Mouse (Mus musculus) right cerebral cortex, adult 2 months (tissue): ENCODE measurements around the gene Olfr263.
A peak's percentile ranks its signal among the peaks of the same experiment; 100 is the strongest.
"Not testable (repeated sequence)": the region's sequence is repeated elsewhere in the genome, so short reads cannot be mapped to it uniquely, and the experiment has no call there.

Source experiments
- DNase-seq, 2 experiments: peaks; one replicate each; pipeline ENCODE4 v3.0.0; 2021 to 2022; ENCODE audit warnings: low spot score in 2 of 2

Gene Olfr263

DNA sequence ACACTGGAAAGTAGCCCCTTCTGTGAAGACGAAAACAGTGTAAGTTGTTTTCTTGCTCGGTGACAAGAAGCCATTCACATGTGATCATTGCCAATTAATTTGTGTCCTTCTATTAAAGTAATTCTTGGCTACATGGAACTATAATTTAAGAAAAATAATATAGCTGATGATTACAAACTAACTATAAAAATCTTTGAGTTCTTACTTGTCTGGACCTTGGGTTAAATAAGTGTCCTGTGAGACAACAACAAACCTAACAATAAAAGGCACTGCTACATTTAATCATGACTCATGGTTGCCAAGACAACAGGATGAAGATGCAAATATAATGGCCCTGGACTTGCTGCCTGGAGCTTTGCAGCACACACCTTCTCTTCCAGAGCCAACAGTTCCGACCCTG is at the start of gene Olfr263:
Gene Olfr263 (plus strand): TSS at position 301 of the 400 bp plus-strand sequence.
- not testable (repeated sequence) for DNase-seq

DNA sequence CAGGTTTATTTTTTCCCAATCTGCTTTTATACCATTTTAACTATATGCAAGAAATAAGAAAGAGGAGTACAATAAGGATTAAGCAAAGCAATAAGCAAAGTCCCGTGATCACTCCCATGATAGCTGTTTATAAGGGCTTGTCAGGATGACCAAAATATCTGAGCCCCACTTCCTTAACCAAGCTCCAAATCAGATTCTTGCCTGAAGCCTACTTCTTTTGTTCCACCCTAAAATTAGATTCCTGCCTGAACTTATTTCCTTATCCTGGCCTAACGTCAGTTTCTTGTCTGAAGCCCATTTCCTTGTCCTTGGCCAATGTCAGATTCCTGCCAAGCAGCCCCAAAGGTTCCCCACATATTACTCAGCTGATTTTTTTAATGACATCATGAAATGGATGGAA is 46.8 kb upstream of the Olfr263 start:
- DNase-seq, result no peak

DNA sequence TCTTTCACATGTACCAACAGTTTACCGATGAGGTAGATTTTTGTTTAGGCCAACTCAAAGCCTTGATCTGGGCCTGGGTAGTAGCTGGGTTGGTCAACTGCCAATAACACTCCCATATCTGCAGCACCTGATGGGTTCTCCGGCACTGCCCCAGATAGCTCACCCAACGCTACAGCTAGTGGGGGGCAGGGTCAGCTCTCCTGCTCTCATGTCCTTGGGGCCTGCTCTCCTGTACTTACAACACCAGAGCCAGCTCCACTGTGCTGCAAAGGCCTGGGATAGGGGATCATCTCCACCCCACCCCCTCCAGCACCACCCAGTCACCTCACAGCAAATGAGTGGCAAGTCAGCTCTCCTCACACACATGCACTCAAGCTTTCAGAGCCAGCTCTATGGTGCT is 19.7 kb upstream of the Olfr263 start:
- no peak for DNase-seq

DNA sequence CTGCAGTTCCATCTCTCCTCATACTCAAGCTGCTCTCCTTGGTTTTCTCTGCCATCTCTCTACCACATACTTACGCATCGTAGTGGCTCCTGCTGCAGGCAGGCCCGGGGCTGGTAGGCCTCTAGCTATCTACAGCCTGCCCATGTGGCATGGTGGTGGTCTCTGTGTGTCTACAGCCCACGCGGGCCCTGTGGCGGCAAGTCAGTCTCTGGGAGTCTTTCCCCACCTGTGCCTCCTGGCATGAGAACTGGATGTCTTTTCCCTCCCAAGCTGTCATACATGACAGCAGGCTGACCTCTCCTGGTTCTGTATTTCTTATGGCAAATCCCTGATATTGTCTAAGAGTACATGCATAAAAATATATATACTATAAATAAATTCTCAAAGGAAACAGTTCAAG is 19.0 kb upstream of the Olfr263 start:
- DNase-seq, result no peak

DNA sequence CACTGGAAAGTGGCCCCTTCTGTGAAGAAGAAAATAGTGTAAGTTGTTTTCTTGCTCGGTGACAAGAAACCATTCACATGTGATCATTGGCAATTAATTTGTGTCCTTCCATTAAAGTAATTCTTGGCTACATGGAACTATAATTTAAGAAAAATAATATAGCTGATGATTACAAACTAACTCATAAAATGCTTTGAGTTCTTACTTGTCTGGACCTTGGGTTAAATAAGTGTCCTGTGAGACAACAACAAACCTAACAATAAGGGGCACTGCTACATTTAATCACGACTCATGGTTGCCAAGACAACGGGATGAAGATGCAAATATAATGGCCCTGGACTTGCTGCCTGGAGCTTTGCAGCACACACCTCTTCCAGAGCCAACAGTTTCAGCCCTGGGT is 18.3 kb upstream of the Olfr263 start, which contains the start of gene Olfr1369-ps1:
Gene Olfr1369-ps1 (plus strand): TSS at position 301 of the 400 bp plus-strand sequence.
- not testable (repeated sequence) for DNase-seq

DNA sequence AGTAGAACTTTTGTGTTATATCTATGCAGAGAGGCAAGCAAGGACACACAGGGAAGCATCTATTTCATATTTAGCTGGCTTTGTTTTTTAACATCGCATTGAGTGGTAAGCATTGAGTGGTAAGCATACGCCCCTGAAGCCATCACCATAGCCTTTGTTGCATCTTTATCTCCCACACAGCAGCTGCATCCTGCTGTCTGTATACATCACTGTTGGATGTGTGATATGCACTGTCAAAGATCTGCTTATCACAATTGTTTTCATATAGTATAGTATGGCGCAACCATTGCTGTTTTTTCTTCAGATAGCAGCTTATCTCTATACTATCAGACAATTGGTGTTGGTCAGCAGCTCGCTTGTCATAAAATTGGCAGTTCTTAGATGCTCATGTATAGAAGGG is 15.3 kb upstream of the Olfr263 start:
- no peak for DNase-seq

DNA sequence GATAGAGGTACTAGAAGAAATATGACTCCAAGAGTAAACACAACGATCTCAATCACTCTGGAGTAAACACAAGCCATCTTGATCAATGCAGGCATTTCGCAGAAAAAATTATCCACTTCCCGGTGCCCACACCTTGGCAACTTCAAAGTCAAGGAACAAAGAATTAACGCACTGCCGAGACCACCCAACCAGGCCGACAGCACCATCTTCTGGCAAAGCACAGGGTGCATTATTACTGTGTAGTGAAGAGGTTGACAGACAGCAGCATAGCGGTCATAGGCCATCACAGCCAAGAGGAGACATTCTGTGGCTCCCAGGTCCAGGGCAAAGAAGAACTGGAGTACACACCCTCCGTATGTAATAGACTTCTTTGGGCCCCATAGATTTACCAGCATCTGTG is 13.0 kb downstream of the Olfr263 start:
- no peak for DNase-seq

DNA sequence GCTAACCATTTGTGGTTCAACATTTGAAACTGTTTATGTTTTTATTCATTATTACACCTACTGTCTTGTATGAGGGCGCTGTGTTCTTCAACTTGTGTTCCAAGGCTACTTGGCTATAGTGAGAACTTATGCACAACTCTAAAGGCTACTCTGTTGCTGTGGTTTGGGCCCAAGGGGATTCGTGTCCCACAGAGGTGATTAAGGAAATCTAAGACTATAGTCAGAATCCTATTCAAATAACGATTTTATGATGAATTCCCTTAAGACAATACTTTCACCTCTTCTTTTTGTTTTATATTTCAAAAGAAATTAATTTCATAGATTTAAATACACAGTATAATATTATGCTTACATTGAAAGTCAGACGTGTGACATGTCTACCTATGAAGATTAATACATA is 16.3 kb downstream of the Olfr263 start, which contains the start of gene Olfr1368:
Gene Olfr1368 (minus strand): TSS at position 101 of the 400 bp plus-strand sequence.
- DNase-seq, result no peak

DNA sequence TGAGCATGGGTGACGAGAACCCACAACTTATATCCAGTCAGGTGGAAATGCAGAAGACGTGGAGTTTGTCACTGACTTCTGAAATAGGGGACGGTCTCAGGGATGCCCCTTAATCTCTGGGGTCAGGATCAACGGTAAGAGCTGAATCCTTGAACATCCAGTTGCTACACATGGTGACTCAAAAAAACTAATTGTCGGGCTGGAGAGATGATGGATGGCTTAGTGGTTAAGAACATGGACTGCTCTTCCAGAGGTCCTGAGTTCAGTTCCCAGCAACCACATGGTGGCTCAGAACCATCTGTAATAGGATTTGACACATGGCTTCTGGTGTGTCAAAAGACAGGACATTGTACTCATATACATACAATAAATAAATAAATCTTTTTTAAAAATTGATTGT is 26.4 kb downstream of the Olfr263 start:
- no peak for DNase-seq

DNA sequence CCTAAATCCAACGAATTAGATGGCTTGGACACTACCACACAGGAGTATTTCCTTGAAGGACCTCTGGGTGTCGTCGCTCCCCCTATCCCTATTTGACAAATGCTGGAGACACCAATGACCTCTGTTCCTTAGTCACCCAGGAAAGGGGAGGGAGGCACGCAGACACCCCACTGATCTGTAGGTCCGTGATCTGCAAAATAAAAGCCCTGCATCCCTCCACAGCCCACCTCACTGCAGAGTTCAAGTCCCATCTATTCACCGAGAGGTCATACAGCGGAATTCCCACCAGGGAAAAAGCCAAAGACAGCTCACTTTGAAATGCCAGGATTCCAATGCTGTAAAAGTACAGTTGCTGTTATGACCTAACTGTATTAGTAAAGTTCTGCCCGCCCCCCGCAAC is 28.6 kb downstream of the Olfr263 start:
- DNase-seq, result no peak

DNA sequence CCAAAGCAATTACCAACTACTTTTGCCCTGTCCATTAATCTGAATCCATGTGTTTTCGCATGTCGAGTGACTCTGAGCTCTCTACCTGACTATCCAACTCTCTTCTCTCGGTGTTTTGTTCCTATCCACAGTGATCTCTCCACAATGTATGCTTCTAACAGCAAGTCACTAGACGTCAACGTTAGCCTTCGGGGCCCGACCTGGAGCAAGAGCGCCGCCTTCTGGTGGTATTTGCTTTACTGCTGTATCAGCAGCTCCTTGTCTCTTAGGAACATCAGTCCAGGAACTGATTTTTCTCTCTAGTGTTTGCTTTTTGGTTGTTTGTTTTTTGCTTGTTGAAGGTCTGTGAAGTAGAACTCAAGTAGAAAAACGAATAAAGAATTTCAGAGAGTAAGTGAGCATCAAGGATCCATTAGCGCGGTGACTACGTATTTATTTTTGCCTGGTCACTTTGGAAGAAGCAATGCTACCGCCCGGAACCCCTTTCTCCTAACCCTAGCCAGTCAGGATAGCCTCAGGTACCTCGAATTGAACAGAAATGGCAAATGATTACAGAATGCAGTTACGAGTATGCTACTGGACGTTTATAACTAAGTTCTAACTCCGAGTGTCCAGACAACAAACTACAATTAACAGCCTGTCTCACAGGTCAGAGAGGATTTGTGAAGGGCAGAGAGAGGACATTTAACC is 29.5 kb downstream of the Olfr263 start:
- peak; percentile 88 to 90 for DNase-seq

DNA sequence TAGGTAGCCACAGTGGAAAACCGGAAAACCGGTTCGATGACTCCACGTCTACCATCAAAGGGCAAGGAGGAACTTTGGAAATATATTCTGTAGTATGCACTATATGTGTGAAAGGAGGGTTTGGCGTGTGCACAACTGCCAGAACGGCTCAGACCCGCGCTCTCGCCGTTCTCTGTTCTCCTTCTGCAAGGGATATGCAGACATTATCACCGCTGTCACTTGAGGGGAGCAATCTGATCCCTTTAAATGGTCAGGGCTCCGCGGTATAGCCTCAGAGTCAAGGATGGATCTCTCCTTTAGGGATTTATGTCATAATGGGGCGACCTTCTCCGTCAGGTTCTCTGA is 30.0 kb downstream of the Olfr263 start:
- DNase-seq, result peak in 1 of 2 experiments; percentile 40

DNA sequence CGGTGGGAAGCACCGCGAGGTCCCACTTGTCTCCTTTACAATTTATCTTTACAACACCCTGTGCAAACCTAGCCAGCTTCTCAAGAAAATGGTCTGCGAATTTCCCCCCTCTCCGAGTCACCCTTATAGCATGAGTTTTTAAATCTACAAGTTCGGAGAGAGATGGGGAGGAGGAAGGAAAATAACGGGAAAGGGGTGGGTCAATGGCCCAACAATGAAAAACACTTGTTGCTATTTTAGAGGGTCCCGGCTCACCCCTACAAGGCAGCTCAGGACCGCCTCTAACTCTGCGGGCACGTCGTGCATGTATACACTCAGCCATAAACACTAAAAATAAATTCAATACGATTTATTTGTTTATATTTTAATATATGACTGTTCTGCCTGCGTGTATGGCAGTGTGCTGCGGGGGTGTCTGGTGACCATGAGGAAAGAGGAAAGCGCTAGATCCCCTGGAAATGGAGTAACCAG is 30.6 kb downstream of the Olfr263 start:
- peak in 1 of 2 experiments; percentile 26 for DNase-seq

DNA sequence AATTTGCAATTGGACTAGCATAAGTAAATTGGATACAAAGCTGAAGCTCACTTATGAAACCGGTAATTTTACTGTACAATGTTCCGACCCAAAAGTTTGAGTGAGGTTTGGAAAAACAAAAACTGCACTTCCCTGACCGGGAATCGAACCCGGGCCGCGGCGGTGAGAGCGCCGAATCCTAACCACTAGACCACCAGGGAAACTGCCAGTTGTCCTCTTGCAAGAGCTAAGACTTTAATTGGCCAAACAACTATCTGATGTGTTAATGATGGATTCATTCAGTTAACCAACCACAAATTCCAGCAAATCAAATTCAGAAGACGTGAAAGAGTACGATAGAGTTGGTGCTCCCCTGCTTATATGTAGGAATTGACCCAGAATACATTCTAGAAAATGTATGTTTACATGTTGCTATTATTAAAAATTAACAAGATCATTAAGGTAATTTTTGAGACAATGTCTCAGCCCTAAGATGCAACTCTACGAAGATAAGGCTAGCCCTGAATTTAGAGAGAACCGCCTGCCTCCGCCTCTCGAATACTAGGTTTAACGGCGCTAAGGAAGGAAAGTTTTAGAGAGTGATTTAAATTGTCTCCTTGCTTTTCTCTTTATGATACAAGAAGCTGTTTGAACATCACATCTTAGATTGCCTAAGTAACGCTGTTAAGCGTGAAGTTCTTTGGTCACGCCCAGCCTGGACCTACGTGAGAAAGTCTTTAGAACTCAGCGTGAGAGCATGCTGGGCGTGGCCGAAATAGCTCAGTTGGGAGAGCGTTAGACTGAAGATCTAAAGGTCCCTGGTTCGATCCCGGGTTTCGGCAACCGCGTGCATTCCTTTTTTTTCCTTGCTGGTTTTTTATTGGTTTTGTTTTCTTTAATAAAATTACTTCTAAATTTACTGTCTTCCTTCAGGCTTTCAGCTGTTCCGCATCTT is 31.5 kb downstream of the Olfr263 start:
- peak; percentile 96 for DNase-seq

DNA sequence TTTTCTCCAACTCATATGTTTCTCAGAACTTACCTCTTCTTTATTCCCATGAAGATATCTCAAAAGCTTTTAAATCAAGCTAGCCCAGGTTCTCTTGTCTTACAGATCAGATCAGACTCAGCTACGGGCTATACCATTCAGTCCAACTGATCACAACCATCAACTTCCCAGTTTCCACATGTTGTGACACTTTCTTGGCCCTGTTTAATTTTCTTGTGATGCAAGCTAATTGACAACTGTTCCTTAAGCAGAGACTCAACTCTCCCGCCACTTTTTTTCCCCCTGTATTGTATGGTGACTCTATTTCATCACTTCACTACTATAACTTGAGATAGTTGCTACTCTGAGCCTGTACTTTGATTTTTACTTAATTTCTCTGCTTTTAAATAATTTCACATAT is 32.2 kb downstream of the Olfr263 start:
- DNase-seq, result no peak

DNA sequence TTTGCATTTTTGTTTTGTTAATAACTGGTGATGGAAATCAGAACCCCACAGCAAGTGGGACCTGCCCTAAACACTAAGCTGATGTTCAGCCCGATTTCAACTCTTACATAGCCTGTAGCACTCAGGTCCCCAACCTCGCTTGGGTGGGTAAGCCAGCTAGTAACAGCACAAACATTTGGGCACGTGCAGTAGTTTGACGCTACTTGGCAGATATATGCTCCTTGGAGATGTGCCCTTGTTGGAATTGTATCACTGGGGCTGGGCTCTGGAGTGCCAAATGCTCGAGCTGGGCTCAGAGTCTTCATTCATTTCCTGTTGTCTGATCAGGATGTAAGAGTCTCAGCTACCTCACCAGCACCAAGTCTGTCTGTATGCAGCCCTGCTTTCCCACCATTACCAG is 33.2 kb downstream of the Olfr263 start:
- DNase-seq, result no peak

DNA sequence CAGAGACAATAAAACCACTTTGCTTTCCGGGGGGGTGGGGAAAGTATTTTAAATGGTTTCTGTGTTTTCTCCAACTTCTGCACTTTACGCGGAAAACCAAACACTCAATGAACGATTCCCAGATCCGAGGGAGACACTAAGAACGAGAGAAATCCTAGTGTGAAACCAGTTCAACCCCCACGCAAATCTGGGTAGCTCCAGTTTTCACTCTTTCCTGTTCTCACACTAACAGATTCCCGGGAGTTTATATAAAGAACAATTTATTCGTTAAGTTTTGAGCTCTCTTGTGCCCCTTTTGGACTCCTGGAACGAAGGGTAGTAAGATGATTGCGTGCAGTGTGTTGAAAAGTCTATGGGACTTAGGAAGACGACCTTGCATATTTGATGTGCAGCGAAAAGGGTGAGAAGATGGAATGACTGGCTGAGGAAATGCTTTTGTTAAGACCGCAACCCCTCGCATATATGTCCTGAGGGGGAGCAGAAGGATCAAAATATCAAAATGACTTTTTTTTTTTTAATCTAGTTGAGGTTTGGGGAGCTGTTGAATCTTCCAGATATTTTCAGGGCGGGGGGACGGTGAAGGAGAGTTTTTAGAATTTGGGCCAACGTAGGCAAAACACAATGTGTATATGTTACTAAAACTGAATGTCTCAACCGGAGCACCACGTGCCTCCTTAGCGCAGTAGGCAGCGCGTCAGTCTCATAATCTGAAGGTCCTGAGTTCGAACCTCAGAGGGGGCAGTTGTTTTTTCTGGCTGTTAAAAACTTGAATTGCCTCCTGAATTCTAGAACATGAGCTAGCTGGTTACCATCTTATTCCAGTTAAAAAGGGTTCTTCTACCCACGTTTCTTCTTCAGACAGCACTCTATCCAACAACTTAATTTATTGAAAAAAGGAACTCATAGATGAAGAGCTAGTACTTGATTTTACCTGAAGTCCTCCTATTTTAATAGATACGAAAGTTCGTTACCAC is 37.8 kb downstream of the Olfr263 start:
- DNase-seq, result peak; percentile 91 to 93

DNA sequence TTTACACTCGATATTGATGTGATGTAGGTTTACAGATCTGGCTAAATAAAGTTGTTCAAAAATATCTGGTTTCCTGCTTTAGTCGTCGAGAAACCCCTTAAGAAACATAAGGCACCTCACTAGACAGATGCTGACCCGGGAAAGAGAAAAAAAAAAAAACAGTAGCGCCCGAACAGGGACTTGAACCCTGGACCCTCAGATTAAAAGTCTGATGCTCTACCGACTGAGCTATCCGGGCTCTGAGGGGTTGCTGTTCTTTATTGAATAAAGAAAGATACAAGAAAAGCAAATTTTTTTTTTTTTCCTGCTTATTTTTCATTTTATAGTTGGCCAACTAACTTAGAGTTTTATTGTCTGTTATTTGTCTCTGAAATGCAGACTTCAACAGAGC is 38.5 kb downstream of the Olfr263 start:
- DNase-seq, result no peak

DNA sequence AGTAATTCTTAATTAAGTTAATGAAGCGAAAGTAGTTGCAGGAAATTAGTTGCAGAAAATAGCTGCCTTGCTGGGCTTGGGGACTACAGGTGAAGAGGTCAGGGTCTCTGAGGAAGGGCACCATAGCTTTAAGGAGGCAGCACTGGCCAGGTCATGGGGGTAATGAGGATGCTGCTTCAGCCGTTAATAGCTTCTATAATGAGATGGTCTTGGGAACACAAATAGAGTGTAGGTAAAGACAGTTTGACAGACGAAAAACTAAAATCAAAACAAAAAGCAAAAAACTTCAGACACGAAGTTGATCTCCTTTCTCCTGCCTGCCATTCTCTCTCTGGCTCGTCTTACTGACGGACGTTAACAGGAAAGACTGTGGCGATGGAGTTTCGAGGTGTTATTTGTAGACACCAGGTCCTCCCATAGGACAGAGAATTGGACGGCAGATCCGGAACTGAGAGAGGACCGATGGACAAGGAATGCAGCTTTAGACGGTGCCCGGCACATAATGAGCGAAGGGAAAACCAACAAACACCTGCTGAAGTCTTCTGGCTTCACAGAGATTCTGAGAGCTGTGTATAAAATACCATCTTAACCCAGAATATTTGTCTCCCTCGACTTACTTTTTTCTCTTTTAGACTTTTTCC is 39.1 kb downstream of the Olfr263 start:
- DNase-seq, result peak; percentile 39 to 48

DNA sequence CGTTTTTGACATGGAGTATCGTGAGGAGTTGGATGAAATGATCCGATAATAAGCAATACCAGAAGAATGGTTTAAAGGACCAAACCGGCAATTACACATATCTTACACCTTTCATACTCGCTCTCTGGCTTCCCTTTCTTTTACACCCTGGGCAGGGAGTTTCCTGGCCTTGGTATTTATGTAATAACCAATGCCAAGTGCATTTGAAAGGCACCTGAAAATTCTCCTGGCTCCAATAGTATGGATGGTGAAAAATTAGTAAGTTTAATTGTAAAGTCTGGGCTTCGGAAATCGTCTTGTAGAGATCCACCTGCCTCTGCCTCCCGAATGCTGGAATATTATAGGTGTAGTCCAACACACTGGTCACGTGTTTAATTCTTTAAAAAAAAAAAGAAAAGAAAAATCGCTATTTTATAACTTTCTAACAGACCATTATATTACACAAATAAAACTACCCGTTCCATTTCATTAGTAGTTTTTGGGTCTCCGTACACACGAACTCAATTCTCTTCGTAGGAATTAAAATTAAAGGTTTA is 39.8 kb downstream of the Olfr263 start:
- DNase-seq, result peak in 1 of 2 experiments; percentile 18
